Mouse (Mus musculus) intestine, embryonic 15.5 days (tissue): ENCODE results near the gene Fancb. TPM values are rescaled to one million over a fixed set of nuclear protein-coding genes. Genes with fewer than 3 reads are reported as not detected.

Source experiments
- ATAC-seq: fragments of 200-750 bp; cut with Nextera tagmentation; 2 replicates; pipeline ENCODE4 v1.8.0; 2017; ENCODE audit warnings: moderate TSS enrichment, moderate library complexity
- H3K27ac ChIP-seq: fragments of 300-500 bp; sonication (generic); 2 replicates; pipeline ENCODE4 v1.5.1; 2015; ENCODE audit warnings: mild to moderate bottlenecking, inconsistent platforms
- H3K27me3 ChIP-seq: fragments of 300-500 bp; sonication (generic); replicated peaks from 2 replicates; pipeline ENCODE4 v1.6.1; 2015; ENCODE audit warnings: inconsistent platforms
- H3K36me3 ChIP-seq: fragments of 300-500 bp; sonication (generic); 2 replicates; pipeline ENCODE4 v1.6.1; 2015; ENCODE audit warnings: inconsistent platforms
- H3K4me1 ChIP-seq: fragments of 300-500 bp; sonication (generic); replicated peaks from 2 replicates; pipeline ENCODE4 v1.6.1; 2015; ENCODE audit warnings: inconsistent platforms
- H3K4me2 ChIP-seq: fragments of 300-500 bp; sonication (generic); replicated peaks from 2 replicates; pipeline ENCODE4 v1.6.1; 2015; ENCODE audit warnings: mild to moderate bottlenecking, inconsistent platforms
- H3K4me3 ChIP-seq: fragments of 300-500 bp; sonication (generic); replicated peaks from 2 replicates; pipeline ENCODE4 v1.5.1; 2015; ENCODE audit warnings: inconsistent platforms
- H3K9ac ChIP-seq: fragments of 300-500 bp; sonication (generic); 2 replicates; pipeline ENCODE4 v1.6.1; 2015; ENCODE audit warnings: inconsistent platforms
- H3K9me3 ChIP-seq: fragments of 300-500 bp; sonication (generic); 2 replicates; pipeline ENCODE4 v1.6.1; 2016; ENCODE audit warnings: inconsistent platforms
- WGBS: fragments of 180-500 bp; shearing (Covaris S2); methylation state at CpG from one replicate; pipeline ENCODE4 v1.1.7; 2015; 5-methylcytosine and 5-hydroxymethylcytosine counted together
- polyA plus RNA-seq: library from polyadenylated mRNA; unstranded; fragments of >200 nt; fragmentation: Nextera tagmentation; extraction: Ambion mirVana; gene quantifications from 2 replicates; pipeline ENCODE4 v1.2.1, GENCODE M21; 2015

Fancb gene
- polyA plus RNA-seq: 7.5 and 9.4 TPM in 2 replicates

DNA sequence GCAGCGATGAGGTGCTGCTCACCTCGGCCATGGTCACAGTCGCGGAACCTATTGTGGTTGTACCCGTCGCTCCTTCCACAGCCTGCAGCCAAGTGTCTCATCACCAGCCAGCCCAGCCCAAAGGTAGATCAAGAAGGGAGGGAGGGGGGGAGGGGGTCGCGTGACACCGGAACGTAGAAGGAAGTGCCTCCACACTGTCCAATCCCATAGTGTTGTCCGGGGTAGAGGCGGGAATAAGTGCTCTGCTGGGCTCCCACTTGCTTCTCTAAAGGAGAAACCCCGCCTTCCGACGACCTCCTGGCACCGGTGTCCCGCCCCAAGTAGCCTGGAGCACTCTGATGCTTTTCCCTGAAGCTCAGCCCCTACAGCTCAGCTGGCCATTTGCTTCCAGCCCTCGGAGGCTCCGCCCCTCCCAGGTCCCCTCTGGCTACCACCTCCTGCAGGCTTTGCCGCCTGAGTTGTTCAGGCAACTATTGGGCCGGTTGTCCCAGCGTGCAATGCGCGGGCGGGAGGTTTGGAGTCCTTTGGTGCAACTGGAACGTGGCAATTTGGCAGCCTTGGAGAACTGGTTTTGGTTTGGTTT is at the start of gene Fancb, which contains the start of gene Mospd2:
Fancb (plus strand) TSS at position 400 of the 583 bp plus-strand sequence.
Mospd2 (minus strand) TSS at position 183 of the 583 bp plus-strand sequence.
- WGBS: 10% methylated on average over 22 of the region's 26 CpGs
- no peaks in the 10 kb centered on the region for H3K9me3 ChIP-seq
- ATAC-seq: peak; percentile 100
- peak within 1 kb of the TSS; percentile 47 for H3K9ac ChIP-seq
- H3K27me3 ChIP-seq: no peaks in the 10 kb centered on the region
- H3K4me3 ChIP-seq: peak within 1 kb of the TSS; percentile 56
- H3K4me2 ChIP-seq: peak within 1 kb of the TSS; percentile 56
- H3K4me1 ChIP-seq: no peaks in the 10 kb centered on the region
- 0 out of 2 replicates have a peak within 1 kb of the TSS, but pooled peaks have one; percentile 48 for H3K27ac ChIP-seq
- no peaks in the 10 kb centered on the region for H3K36me3 ChIP-seq

DNA sequence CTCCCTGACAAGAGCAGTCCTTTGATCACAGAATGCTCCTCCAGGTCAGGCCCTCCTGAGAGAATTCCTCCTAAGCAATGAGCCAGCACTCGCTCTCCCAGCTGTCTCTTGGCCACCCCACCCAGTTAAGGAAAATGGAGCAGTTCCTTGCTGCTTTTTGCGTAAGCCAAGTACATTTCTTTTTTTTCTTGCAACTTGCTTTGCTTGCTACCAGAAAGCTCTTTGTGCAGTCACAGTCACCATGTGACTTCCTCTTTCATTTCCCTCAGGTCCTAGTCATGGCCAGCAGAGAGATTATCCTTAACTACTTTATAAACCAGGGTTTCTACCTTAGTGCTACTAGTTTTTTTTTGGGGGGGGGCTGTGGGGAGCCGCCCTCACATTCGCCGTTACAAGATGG is 38.9 kb upstream of the Fancb start:
- Histone ChIP-seq H3K9me3 (no peaks in the 10 kb centered on the region), H3K27ac (no peak overlapping the region), H3K4me1 (no peaks in the 10 kb centered on the region), H3K36me3 (no peaks in the 10 kb centered on the region), H3K4me2 (no peak overlapping the region), H3K27me3 (no peaks in the 10 kb centered on the region), H3K9ac (no peak overlapping the region), H3K4me3 (no peak overlapping the region)
- ATAC-seq: no peak
- WGBS: 96% methylated on average over 5 of the region's 5 CpGs

GRCm38 (mm10) chrX:164951858-164952576 is 28.4 kb upstream of the Fancb start:
- Histone ChIP-seq H3K27me3 (no peaks in the 10 kb centered on the region), H3K4me2 (no peak overlapping the region), H3K4me1 (no peaks in the 10 kb centered on the region), H3K27ac (no peak overlapping the region), H3K36me3 (no peaks in the 10 kb centered on the region), H3K4me3 (no peak overlapping the region), H3K9me3 (no peaks in the 10 kb centered on the region), H3K9ac (no peak overlapping the region)
- ATAC-seq: no peak
- WGBS: 59% methylated on average over 11 of the region's 11 CpGs

- WGBS: 67% methylated on average over 5 of the region's 5 CpGs
- ATAC-seq: no peak
- H3K27ac ChIP-seq: no peak overlapping the region
- H3K4me3 ChIP-seq: no peak overlapping the region
- H3K4me2 ChIP-seq: no peak overlapping the region
- no peaks in the 10 kb centered on the region for H3K4me1 ChIP-seq
- no peak overlapping the region for H3K9ac ChIP-seq
- no peaks in the 10 kb centered on the region for H3K27me3 ChIP-seq
- H3K9me3 ChIP-seq: no peaks in the 10 kb centered on the region
- no peaks in the 10 kb centered on the region for H3K36me3 ChIP-seq
Measured at GRCm38 (mm10) chrX:164952601-164953375, 27.6 kb upstream of the Fancb start.

DNA sequence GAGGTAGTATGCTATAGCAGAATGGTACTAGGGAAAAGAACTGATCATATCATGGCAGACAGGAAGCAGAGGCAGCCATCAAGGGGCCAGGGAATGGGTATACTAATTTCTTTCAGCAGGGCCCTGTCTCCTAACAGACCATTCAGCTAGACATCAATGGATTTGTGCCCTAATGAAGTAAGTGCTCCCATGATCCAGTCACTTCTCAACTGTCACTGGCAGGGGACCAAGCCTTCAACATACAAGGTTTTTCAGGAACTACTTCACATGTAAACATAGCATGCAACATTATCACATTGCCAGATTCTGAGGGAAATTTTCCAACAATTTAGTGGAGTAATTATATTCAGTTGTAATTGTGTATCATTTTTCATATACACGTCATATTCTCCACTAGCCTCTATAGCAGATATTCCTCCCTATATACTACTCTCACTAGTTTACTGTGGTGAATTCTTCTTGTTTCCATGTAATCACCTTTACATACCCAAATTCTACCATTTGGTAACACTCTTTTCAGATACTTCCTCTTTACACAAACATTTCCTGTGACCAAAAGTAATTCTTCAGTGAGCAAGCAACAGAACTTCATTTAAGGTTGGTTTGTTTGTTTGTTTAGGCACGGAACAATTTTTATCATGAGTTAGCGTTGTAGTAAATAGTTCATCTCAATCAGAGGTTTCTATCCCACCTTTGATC is 14.5 kb upstream of the Fancb start:
- no peak for ATAC-seq
- H3K36me3 ChIP-seq: no peaks in the 10 kb centered on the region
- whole genome bisulfite sequencing: 80% methylated on average over 3 of the region's 3 CpGs

DNA sequence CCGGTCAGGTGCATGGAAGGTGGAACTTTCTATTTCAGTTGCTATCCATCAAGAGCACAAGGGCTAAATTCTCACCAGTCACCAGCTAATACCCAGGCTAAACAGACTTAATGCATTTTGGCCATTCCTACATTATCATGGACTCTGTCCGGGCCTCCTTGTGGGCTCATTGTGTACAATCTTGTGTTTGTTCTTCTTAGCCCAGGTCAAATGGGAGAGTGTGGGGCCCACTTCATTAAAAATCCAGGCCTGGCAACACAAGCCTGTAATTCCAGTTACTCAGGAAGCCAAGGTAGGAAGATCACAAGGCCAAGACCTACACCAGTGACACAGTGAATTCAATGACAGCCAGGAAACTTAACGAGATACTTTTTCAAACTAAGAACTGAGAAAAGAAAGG is 9.2 kb upstream of the Fancb start:
- Histone ChIP-seq H3K36me3 (no peaks in the 10 kb centered on the region), H3K4me1 (no peaks in the 10 kb centered on the region), H3K9ac (no peak overlapping the region), H3K4me2 (no peak overlapping the region), H3K9me3 (no peaks in the 10 kb centered on the region), H3K27ac (no peak overlapping the region), H3K27me3 (no peaks in the 10 kb centered on the region; the same call in 1 of the 2 replicates), H3K4me3 (no peak overlapping the region)
- 0 out of 2 replicates have a peak, but pooled peaks have one; percentile 20 for ATAC-seq
- WGBS: 75% methylated on average over 3 of the region's 3 CpGs

More for the DNA sequence above, 14.5 kb upstream of the Fancb start:
- no peak overlapping the region for H3K4me3 ChIP-seq
- H3K27me3 ChIP-seq: no peaks in the 10 kb centered on the region; the same call in 1 of the 2 replicates
- H3K4me1 ChIP-seq: no peaks in the 10 kb centered on the region
- no peaks in the 10 kb centered on the region for H3K9me3 ChIP-seq
- H3K27ac ChIP-seq: no peak overlapping the region
- no peak overlapping the region for H3K4me2 ChIP-seq
- no peak overlapping the region for H3K9ac ChIP-seq

GRCm38 (mm10) chrX:164978866-164979265 is 1.5 kb upstream of the Fancb start:
- H3K9me3 ChIP-seq: no peaks in the 10 kb centered on the region
- H3K4me1 ChIP-seq: no peaks in the 10 kb centered on the region
- H3K4me3 ChIP-seq: no peak overlapping the region
- H3K27me3 ChIP-seq: no peaks in the 10 kb centered on the region
- H3K9ac ChIP-seq: no peak overlapping the region
- WGBS: 93% methylated on average over 2 of the region's 2 CpGs
- ATAC-seq: no peak
- no peak overlapping the region for H3K27ac ChIP-seq
- H3K4me2 ChIP-seq: peak overlapping the region; percentile 56
- H3K36me3 ChIP-seq: no peaks in the 10 kb centered on the region

GRCm38 (mm10) chrX:165003141-165003540 is 22.7 kb downstream of the Fancb start:
- no peak for ATAC-seq
- H3K27me3 ChIP-seq: no peaks in the 10 kb centered on the region
- no peak overlapping the region for H3K4me2 ChIP-seq
- no peak overlapping the region for H3K9ac ChIP-seq
- no peaks in the 10 kb centered on the region for H3K4me1 ChIP-seq
- H3K9me3 ChIP-seq: no peaks in the 10 kb centered on the region
- H3K4me3 ChIP-seq: no peak overlapping the region
- H3K36me3 ChIP-seq: no peaks in the 10 kb centered on the region
- WGBS: 49% methylated on average over 4 of the region's 4 CpGs
- no peak overlapping the region for H3K27ac ChIP-seq

DNA sequence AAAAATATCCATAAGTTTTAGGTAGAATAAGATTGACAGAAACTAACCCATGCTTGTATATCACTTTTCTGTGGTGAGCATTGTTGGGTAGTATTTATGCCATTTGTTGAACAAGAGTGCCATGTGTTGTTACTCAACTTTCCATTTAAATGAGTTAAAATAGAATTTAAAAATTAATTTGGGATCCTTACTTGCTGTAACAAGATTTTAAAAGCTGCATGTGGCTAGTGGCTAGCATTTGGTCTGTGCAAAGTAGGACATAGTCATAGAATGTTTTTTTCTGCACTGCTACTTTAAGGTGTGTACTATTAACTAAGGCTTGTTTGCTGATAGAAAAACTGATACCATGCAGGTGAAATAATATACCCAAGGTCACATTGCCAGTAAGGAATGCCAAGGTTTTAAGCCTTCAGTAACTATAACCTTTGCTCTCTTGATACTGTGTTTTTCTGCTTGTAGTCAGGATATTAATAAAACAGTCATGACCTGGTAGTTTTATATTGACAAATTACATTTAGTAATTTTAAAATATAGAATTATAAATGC is 24.5 kb downstream of the Fancb start, which contains the start of gene Gm17604:
Gm17604 (minus strand) TSS at position 51 of the 546 bp plus-strand sequence.
- Histone ChIP-seq H3K36me3 (no peaks in the 10 kb centered on the region), H3K4me1 (no peaks in the 10 kb centered on the region), H3K27me3 (no peaks in the 10 kb centered on the region), H3K4me3 (no peak within 1 kb of the TSS), H3K9ac (no peak within 1 kb of the TSS), H3K4me2 (no peak within 1 kb of the TSS), H3K9me3 (no peaks in the 10 kb centered on the region), H3K27ac (no peak within 1 kb of the TSS)
- ATAC-seq: no peak
